ENCODE assay signal across 8 mouse cellular contexts in genomic region chrX:11631186-11631913, GRCm38 (mm10).
DNase-seq lines count a peak whose midpoint lies in the region; ATAC-seq and TF ChIP-seq lines count a peak whose summit lies in the region.

No protein-coding gene starts in this region.

- peak overlapping the region; percentile 35 for H3K4me2 ChIP-seq in forebrain, postnatal 0 days (ENCODE audit: low read depth)
- peak overlapping the region; percentile 41 for H3K4me2 ChIP-seq in neural tube, embryonic 13.5 days

- peak; percentile 32 to 37 for DNase-seq in cerebellum, postnatal 10 days
- no peak for DNase-seq in cerebellum, adult 9-10 months
- peak; percentile 79 for DNase-seq in 416B (ENCODE audit: low read depth)
- peak; percentile 76 for DNase-seq in forebrain, postnatal 0 days
- peak; percentile 15 for DNase-seq in layer of hippocampus, adult 9-11 months
- DNase-seq in spleen, adult 12 weeks (ENCODE audit: low spot score), result no peak
- no peak for DNase-seq in testis, postnatal 10 days (ENCODE audit: low spot score)

- 20% methylated on average over 14 of the region's 14 CpGs for WGBS in forebrain, postnatal 0 days
- WGBS in neural tube, embryonic 13.5 days, result 17% methylated on average over 14 of the region's 14 CpGs

- peak overlapping the region; percentile 40; the same call in 1 of the 2 replicates for H3K27ac ChIP-seq in forebrain, postnatal 0 days (ENCODE audit: low read depth, low read length)
- H3K27ac ChIP-seq in neural tube, embryonic 13.5 days (replicated peaks), result no peak overlapping the region

- no peaks in the 10 kb centered on the region for H3K9me3 ChIP-seq in forebrain, postnatal 0 days (ENCODE audit: low read length)
- no peaks in the 10 kb centered on the region for H3K9me3 ChIP-seq in neural tube, embryonic 13.5 days

- no peaks in the 10 kb centered on the region for H3K36me3 ChIP-seq in forebrain, postnatal 0 days (ENCODE audit: insufficient read depth)
- no peaks in the 10 kb centered on the region for H3K36me3 ChIP-seq in neural tube, embryonic 13.5 days

- H3K4me3 ChIP-seq in forebrain, postnatal 0 days (ENCODE audit: low read depth, low read length), result no peak overlapping the region
- no peak overlapping the region for H3K4me3 ChIP-seq in neural tube, embryonic 13.5 days

- peak; percentile 76 for ATAC-seq in forebrain, postnatal 0 days
- ATAC-seq in neural tube, embryonic 13.5 days (ENCODE audit: low read depth), result peak; percentile 67; the same call in 1 of the 2 replicates

- no peaks in the 10 kb centered on the region for H3K27me3 ChIP-seq in forebrain, postnatal 0 days (ENCODE audit: insufficient read depth, low read length)
- H3K27me3 ChIP-seq in neural tube, embryonic 13.5 days, result peaks cover 8% of the 10 kb centered on the region; the same call in 1 of the 2 replicates

- no peaks in the 10 kb centered on the region for H3K4me1 ChIP-seq in forebrain, postnatal 0 days (ENCODE audit: insufficient read depth)
- H3K4me1 ChIP-seq in neural tube, embryonic 13.5 days (replicated peaks), result peaks cover 16% of the 10 kb centered on the region

- H3K9ac ChIP-seq in forebrain, postnatal 0 days, result no peak overlapping the region
- peak overlapping the region; percentile 41; the same call in 1 of the 2 replicates for H3K9ac ChIP-seq in neural tube, embryonic 13.5 days

- TF ChIP-seq CTCF in forebrain, postnatal 0 days (IDR thresholded peaks at IDR 0.05; ENCODE audit: low read depth), result no peak

Comparison
In these comparisons a context has a peak if more than half of its experiments do, and no peak if none do; other contexts are left out.
1. DNase-seq: peak in cerebellum, postnatal 10 days (2 of 2), 416B (single experiment), forebrain, postnatal 0 days (single experiment) and layer of hippocampus, adult 9-11 months (single experiment); none in cerebellum, adult 9-10 months (single experiment), spleen, adult 12 weeks (single experiment) and testis, postnatal 10 days (single experiment).